Mouse (Mus musculus): Measurements from ENCODE around the gene Odf3. TPM values are rescaled to one million over a fixed set of nuclear protein-coding genes. Genes with fewer than 3 reads are reported as not detected.

Odf3 gene
- total and polyA plus RNA-seq, 2 experiments, result not detected

GRCm38 (mm10) chr7:140845683-140846082 is 1.9 kb upstream of the Odf3 start:
- 51% methylated on average over 4 of the region's 4 CpGs for WGBS
- TF ChIP-seq POLR2A (IDR thresholded peaks at IDR 0.05; ENCODE audit: extremely low read depth, insufficient read depth, low read length) (no peak), CTCF (IDR thresholded peaks at IDR 0.05; ENCODE audit: low read depth, low read length) (no peak)
- no peaks in the 10 kb centered on the region for H3K27me3 ChIP-seq (ENCODE audit: control insufficient read depth, insufficient read depth, low read length)
- no peak for DNase-seq (ENCODE audit: extremely low read depth, low read depth, low spot score)
- no peak overlapping the region for H3K9ac ChIP-seq (ENCODE audit: low read depth, low read length)
- no peaks in the 10 kb centered on the region for H3K36me3 ChIP-seq (ENCODE audit: control insufficient read depth, insufficient read depth, low read length)
- no peak overlapping the region for H3K4me3 ChIP-seq (ENCODE audit: insufficient read depth, low read depth, low read length)
- peaks cover 7% of the 10 kb centered on the region for H3K4me1 ChIP-seq (ENCODE audit: control insufficient read depth, insufficient read depth, low read length)
- no peak overlapping the region for H3K27ac ChIP-seq (replicated peaks; ENCODE audit: insufficient read depth, low read depth, low read length)
- no peaks in the 10 kb centered on the region for H3K79me2 ChIP-seq (ENCODE audit: control insufficient read depth, insufficient read depth, low read length)

- DNase-seq (ENCODE audit: extremely low read depth, low read depth, low spot score), result no peak
- H3K4me3 ChIP-seq (ENCODE audit: insufficient read depth, low read depth, low read length), result no peak overlapping the region
- H3K27ac ChIP-seq (replicated peaks; ENCODE audit: insufficient read depth, low read depth, low read length), result no peak overlapping the region
- peaks cover 16% of the 10 kb centered on the region for H3K4me1 ChIP-seq (ENCODE audit: control insufficient read depth, insufficient read depth, low read length)
- no peaks in the 10 kb centered on the region for H3K79me2 ChIP-seq (ENCODE audit: control insufficient read depth, insufficient read depth, low read length)
- H3K9ac ChIP-seq (ENCODE audit: low read depth, low read length), result no peak overlapping the region
- no peaks in the 10 kb centered on the region for H3K36me3 ChIP-seq (ENCODE audit: control insufficient read depth, insufficient read depth, low read length)
- no peaks in the 10 kb centered on the region for H3K27me3 ChIP-seq (ENCODE audit: control insufficient read depth, insufficient read depth, low read length)
- WGBS, result 76% methylated on average over 10 of the region's 10 CpGs
- no peak for TF ChIP-seq POLR2A (IDR thresholded peaks at IDR 0.05; ENCODE audit: extremely low read depth, insufficient read depth, low read length)
- TF ChIP-seq CTCF (IDR thresholded peaks at IDR 0.05; ENCODE audit: low read depth, low read length), result no peak
Observed at GRCm38 (mm10) chr7:140846676-140847075, 929 bp upstream of the Odf3 start.

- no peak for TF ChIP-seq POLR2A (IDR thresholded peaks at IDR 0.05; ENCODE audit: extremely low read depth, insufficient read depth, low read length)
- TF ChIP-seq CTCF (IDR thresholded peaks at IDR 0.05; ENCODE audit: low read depth, low read length), result no peak
- Histone ChIP-seq H3K27ac (replicated peaks; ENCODE audit: insufficient read depth, low read depth, low read length) (no peak overlapping the region), H3K4me1 (ENCODE audit: control insufficient read depth, insufficient read depth, low read length) (peaks cover 31% of the 10 kb centered on the region), H3K36me3 (ENCODE audit: control insufficient read depth, insufficient read depth, low read length) (peaks cover 3% of the 10 kb centered on the region; the same call in 1 of the 2 replicates), H3K27me3 (ENCODE audit: control insufficient read depth, insufficient read depth, low read length) (no peaks in the 10 kb centered on the region), H3K79me2 (ENCODE audit: control insufficient read depth, insufficient read depth, low read length) (peaks cover 8% of the 10 kb centered on the region; the same call in 1 of the 2 replicates), H3K9ac (ENCODE audit: low read depth, low read length) (no peak overlapping the region), H3K4me3 (ENCODE audit: insufficient read depth, low read depth, low read length) (no peak overlapping the region)
- no peak for DNase-seq (ENCODE audit: extremely low read depth, low read depth, low spot score)
- WGBS, result 97% methylated on average over 10 of the region's 10 CpGs
Observed at GRCm38 (mm10) chr7:140848591-140848990, 986 bp downstream of the Odf3 start.

GRCm38 (mm10) chr7:140851916-140852315 is 4.3 kb downstream of the Odf3 start:
- peak; percentile 60 for DNase-seq (ENCODE audit: extremely low read depth, low read depth, low spot score)
- no peak overlapping the region for H3K4me3 ChIP-seq (ENCODE audit: insufficient read depth, low read depth, low read length)
- H3K27ac ChIP-seq (replicated peaks; ENCODE audit: insufficient read depth, low read depth, low read length), result 0 out of 2 replicates have a peak overlapping the region, but pooled peaks have one; percentile 10
- H3K4me1 ChIP-seq (ENCODE audit: control insufficient read depth, insufficient read depth, low read length), result peaks cover 48% of the 10 kb centered on the region
- H3K36me3 ChIP-seq (ENCODE audit: control insufficient read depth, insufficient read depth, low read length), result peaks cover 8% of the 10 kb centered on the region; the same call in 1 of the 2 replicates
- H3K79me2 ChIP-seq (ENCODE audit: control insufficient read depth, insufficient read depth, low read length), result peaks cover 26% of the 10 kb centered on the region
- WGBS, result 75% methylated on average over 4 of the region's 4 CpGs
- no peak overlapping the region for H3K9ac ChIP-seq (ENCODE audit: low read depth, low read length)
- no peaks in the 10 kb centered on the region for H3K27me3 ChIP-seq (ENCODE audit: control insufficient read depth, insufficient read depth, low read length)
- no peak for TF ChIP-seq POLR2A (IDR thresholded peaks at IDR 0.05; ENCODE audit: extremely low read depth, insufficient read depth, low read length)
- no peak for TF ChIP-seq CTCF (IDR thresholded peaks at IDR 0.05; ENCODE audit: low read depth, low read length)

GRCm38 (mm10) chr7:140853386-140853785 is 5.8 kb downstream of the Odf3 start:
- WGBS, result 31% methylated on average over 9 of the region's 9 CpGs
- TF ChIP-seq CTCF (IDR thresholded peaks at IDR 0.05; ENCODE audit: low read depth, low read length), result no peak
- 0 out of 2 replicates have a peak, but pooled peaks have one; percentile 6 for TF ChIP-seq POLR2A (IDR thresholded peaks at IDR 0.05; ENCODE audit: extremely low read depth, insufficient read depth, low read length)
- Histone ChIP-seq H3K4me1 (ENCODE audit: control insufficient read depth, insufficient read depth, low read length) (peaks cover 51% of the 10 kb centered on the region), H3K27ac (replicated peaks; ENCODE audit: insufficient read depth, low read depth, low read length) (peak overlapping the region; percentile 89), H3K4me3 (ENCODE audit: insufficient read depth, low read depth, low read length) (no peak overlapping the region), H3K9ac (ENCODE audit: low read depth, low read length) (peak overlapping the region; percentile 57), H3K79me2 (ENCODE audit: control insufficient read depth, insufficient read depth, low read length) (peaks cover 30% of the 10 kb centered on the region), H3K27me3 (ENCODE audit: control insufficient read depth, insufficient read depth, low read length) (no peaks in the 10 kb centered on the region), H3K36me3 (ENCODE audit: control insufficient read depth, insufficient read depth, low read length) (peaks cover 8% of the 10 kb centered on the region; the same call in 1 of the 2 replicates)
- DNase-seq (ENCODE audit: extremely low read depth, low read depth, low spot score), result peak; percentile 91

- 92% methylated on average over 18 of the region's 18 CpGs for WGBS
- Histone ChIP-seq H3K4me1 (ENCODE audit: control insufficient read depth, insufficient read depth, low read length) (peaks cover 51% of the 10 kb centered on the region), H3K36me3 (ENCODE audit: control insufficient read depth, insufficient read depth, low read length) (peaks cover 8% of the 10 kb centered on the region; the same call in 1 of the 2 replicates), H3K27ac (replicated peaks; ENCODE audit: insufficient read depth, low read depth, low read length) (peak overlapping the region; percentile 89; the same call in 1 of the 2 replicates), H3K9ac (ENCODE audit: low read depth, low read length) (no peak overlapping the region), H3K4me3 (ENCODE audit: insufficient read depth, low read depth, low read length) (no peak overlapping the region), H3K79me2 (ENCODE audit: control insufficient read depth, insufficient read depth, low read length) (peaks cover 30% of the 10 kb centered on the region), H3K27me3 (ENCODE audit: control insufficient read depth, insufficient read depth, low read length) (no peaks in the 10 kb centered on the region)
- TF ChIP-seq CTCF (IDR thresholded peaks at IDR 0.05; ENCODE audit: low read depth, low read length) (no peak), POLR2A (IDR thresholded peaks at IDR 0.05; ENCODE audit: extremely low read depth, insufficient read depth, low read length) (no peak)
- no peak for DNase-seq (ENCODE audit: extremely low read depth, low read depth, low spot score)
Observed at GRCm38 (mm10) chr7:140854483-140854882, 6.9 kb downstream of the Odf3 start.
